Mouse (Mus musculus) forebrain, embryonic 14.5 days (tissue): Measurements from ENCODE around the gene Zfp418. TPM values are rescaled to one million over a fixed set of nuclear protein-coding genes. Genes with fewer than 3 reads are reported as not detected.
A peak's percentile ranks its signal among the peaks of the same experiment; 100 is the strongest.
"Not testable (repeated sequence)": the region's sequence is repeated elsewhere in the genome, so short reads cannot be mapped to it uniquely, and the experiment has no call there.

Source experiments
- ATAC-seq: fragments of 200-750 bp; cut with Nextera tagmentation; 2 replicates; pipeline ENCODE4 v1.8.0; 2017; ENCODE audit warnings: mild to moderate bottlenecking, moderate library complexity
- DNase-seq: peaks from one replicate; pipeline ENCODE4 v3.0.0-alpha.2; 2015; ENCODE audit warnings: low spot score
- H3K27ac ChIP-seq: fragments of 300-500 bp; sonication (generic); 2 replicates; pipeline ENCODE4 v1.5.1; 2014; ENCODE audit warnings: low read depth, mild to moderate bottlenecking, control low read depth, low read length, moderate library complexity
- H3K27me3 ChIP-seq: fragments of 300-500 bp; sonication (generic); replicated peaks from 2 replicates; pipeline ENCODE4 v1.6.1; 2014; ENCODE audit warnings: low read length, control low read depth, mixed read lengths; ENCODE audit not compliant: control insufficient read depth, insufficient read depth
- H3K36me3 ChIP-seq: fragments of 300-500 bp; sonication (generic); 2 replicates; pipeline ENCODE4 v1.6.1; 2014; ENCODE audit warnings: low read length, control low read depth; ENCODE audit not compliant: control insufficient read depth, insufficient read depth
- H3K4me1 ChIP-seq: fragments of 300-500 bp; sonication (generic); 2 replicates; pipeline ENCODE4 v1.6.1; 2014; ENCODE audit warnings: antibody characterized with exemption, low read length, control low read depth; ENCODE audit not compliant: control insufficient read depth, insufficient read depth
- H3K4me2 ChIP-seq: fragments of 300-500 bp; sonication (generic); 2 replicates; pipeline ENCODE4 v1.6.1; 2014; ENCODE audit warnings: mild to moderate bottlenecking, control low read depth, low read length
- H3K4me3 ChIP-seq: fragments of 300-500 bp; sonication (generic); 2 replicates; pipeline ENCODE4 v1.5.1; 2014; ENCODE audit warnings: low read depth, low read length, control low read depth
- H3K9ac ChIP-seq: fragments of 300-500 bp; sonication (generic); 2 replicates; pipeline ENCODE4 v1.6.1; 2014; ENCODE audit warnings: mild to moderate bottlenecking, low read length, control low read depth, moderate library complexity
- H3K9me3 ChIP-seq: fragments of 300-500 bp; sonication (generic); replicated peaks from 2 replicates; pipeline ENCODE4 v1.6.1; 2016; ENCODE audit warnings: low read length, control low read depth, mixed read lengths; ENCODE audit not compliant: control insufficient read depth
- WGBS: fragments of 180-500 bp; shearing (Covaris S2); extraction: QIAGEN DNeasy Blood & Tissue Kit; methylation state at CpG from one replicate; pipeline ENCODE4 v1.1.7; 2014; 5-methylcytosine and 5-hydroxymethylcytosine counted together
- polyA plus RNA-seq: library from polyadenylated mRNA; unstranded; fragments of >200 nt; fragmentation: Nextera tagmentation; extraction: Ambion mirVana; gene quantifications from 2 replicates; pipeline ENCODE4 v1.2.1, GENCODE M21; 2014

Gene Zfp418
- polyA plus RNA-seq, result 4.5 and 5.2 TPM in 2 replicates

DNA sequence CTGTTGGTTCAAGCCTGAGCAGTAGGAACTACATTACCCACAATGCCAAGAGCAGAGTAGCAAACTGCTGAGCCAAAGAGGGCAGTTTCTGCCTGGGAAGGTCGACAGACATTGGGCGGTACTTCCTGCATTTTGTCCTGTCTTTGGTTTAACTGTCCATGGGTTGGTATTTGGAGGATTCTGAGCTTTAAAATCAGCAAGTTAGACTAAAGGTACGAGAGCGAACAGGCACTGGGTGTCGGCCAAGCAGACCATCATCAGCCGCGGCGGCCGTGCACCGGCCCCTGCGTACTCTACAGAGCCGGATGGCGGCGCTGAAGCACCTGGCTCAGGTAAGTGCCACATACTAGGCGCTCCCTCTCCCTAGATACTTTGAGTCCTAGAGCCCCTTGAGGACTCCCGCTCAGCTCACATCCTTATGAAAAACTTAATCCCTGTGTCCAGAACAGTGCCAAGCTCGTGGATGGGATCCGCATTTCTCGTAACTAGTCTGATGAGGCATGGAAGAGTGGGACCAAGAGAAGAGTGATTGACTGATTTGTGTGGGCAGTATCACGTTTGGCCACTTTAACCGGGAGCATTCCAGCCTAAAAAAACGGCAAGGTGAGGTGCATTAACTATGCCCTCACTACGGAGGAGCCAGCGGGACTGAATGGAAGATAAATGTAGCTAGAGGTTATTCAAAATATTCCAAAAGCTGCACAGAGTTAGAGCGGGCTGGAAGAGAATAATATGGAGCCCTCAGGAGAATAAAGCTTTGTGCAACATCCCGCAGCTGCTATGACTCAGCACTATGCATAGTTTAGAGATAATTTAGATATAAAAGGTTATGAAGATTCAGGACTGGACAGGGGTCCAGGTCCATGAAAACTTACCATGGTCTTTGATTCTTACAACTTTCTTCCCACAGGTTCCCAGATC, at the start of gene Zfp418:
Zfp418 (plus strand) TSS at position 104 of the 921 bp plus-strand sequence.
- no peaks in the 10 kb centered on the region for H3K27me3 ChIP-seq
- H3K27ac ChIP-seq, result no peak within 1 kb of the TSS
- H3K4me2 ChIP-seq, result peak within 1 kb of the TSS; percentile 64
- H3K9me3 ChIP-seq, result no peaks in the 10 kb centered on the region
- H3K4me3 ChIP-seq, result peak within 1 kb of the TSS; percentile 56
- peak; percentile 92 for DNase-seq
- WGBS, result 2% methylated on average over 26 of the region's 26 CpGs
- peak; percentile 98 for ATAC-seq
- H3K4me1 ChIP-seq, result peaks cover 4% of the 10 kb centered on the region; the same call in 1 of the 2 replicates
- H3K9ac ChIP-seq, result peak within 1 kb of the TSS; percentile 66
- peaks cover 13% of the 10 kb centered on the region for H3K36me3 ChIP-seq

DNA sequence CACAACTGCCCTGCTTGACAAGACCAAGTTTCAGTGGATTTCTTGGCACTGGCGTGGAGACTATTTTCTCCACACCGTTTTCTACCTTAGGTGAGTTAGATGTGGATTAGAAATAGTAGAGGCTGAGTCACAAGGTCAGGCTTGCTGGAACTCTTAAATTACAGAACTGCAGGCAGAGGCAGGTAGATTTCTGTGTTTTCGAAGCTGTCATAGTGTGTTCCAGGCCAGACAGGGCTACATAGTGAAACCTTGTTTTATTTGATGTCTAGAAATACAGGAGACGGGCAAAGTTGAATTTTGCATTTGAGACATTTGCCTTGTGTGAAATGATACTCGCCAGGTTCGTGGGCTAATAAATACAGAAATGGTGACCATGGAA, 49.5 kb upstream of the Zfp418 start:
- Histone ChIP-seq H3K27me3 (no peaks in the 10 kb centered on the region), H3K4me1 (peaks cover 7% of the 10 kb centered on the region), H3K36me3 (peaks cover 17% of the 10 kb centered on the region), H3K9ac (no peak overlapping the region), H3K4me3 (peak overlapping the region; percentile 60), H3K4me2 (peak overlapping the region; percentile 64), H3K9me3 (no peaks in the 10 kb centered on the region), H3K27ac (no peak overlapping the region)
- DNase-seq (no peak), ATAC-seq (no peak; the same call in 1 of the 2 replicates)
- 55% methylated on average over 6 of the region's 6 CpGs for WGBS

DNA sequence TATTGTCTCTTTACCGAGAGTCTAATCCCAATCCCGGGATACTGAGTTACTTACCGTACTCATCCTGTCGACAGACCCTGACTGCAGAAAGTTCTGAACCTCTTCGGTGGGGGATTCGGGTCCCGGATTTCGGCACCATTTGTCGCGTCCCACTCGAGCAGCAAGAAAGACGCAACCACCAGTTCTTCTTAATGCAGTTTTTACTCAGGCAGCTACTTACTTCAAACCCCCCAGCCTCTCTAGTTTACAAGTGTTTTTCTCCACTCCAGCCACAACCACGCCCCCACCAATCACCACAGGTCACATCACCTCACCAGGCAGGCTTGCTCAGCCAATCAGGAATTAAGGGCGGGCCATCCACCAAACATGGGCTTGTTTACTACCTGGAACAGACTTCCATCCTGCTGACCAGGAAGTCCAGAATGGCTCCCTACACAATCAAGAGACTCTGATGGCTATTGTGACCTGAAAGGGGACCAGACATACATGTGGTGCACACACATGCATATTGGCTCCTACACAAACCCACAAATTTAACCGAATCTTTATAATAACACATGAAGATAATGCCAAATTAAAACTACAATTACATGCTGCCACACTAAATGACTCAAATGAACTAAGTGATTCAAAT, 40.5 kb upstream of the Zfp418 start:
- H3K27ac ChIP-seq, ATAC-seq, H3K9me3 ChIP-seq, H3K4me1 ChIP-seq, H3K4me3 ChIP-seq, H3K9ac ChIP-seq, H3K4me2 ChIP-seq, H3K27me3 ChIP-seq, DNase-seq: not testable (repeated sequence)
- 95% methylated on average over 14 of the region's 15 CpGs for WGBS
- H3K36me3 ChIP-seq, result peaks cover 25% of the 10 kb centered on the region

DNA sequence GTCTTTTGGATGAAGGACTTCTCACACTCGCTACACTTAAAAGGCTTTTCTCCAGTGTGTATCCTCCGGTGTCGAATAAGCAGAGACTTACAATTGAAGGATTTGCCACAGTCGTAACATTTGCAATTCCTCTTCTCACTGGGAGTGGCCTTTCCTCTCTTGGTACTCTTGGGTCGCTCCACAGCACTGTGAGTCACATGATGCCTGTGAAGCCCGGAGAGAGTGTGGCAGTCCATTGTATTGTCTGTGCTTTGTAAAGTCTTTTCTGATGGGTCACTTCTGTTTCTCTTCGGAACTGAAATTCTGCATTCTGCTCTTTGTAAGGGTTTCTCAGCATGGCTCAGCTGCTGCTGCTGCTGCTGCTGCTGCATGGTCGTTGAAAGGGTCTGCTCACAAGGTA, 38.4 kb upstream of the Zfp418 start:
- Histone ChIP-seq H3K9ac (no peak overlapping the region), H3K27me3 (no peaks in the 10 kb centered on the region), H3K4me2 (no peak overlapping the region), H3K36me3 (peaks cover 25% of the 10 kb centered on the region), H3K4me1 (no peaks in the 10 kb centered on the region), H3K9me3 (no peaks in the 10 kb centered on the region), H3K4me3 (no peak overlapping the region), H3K27ac (no peak overlapping the region)
- DNase-seq (no peak), ATAC-seq (no peak)
- 67% methylated on average over 8 of the region's 8 CpGs for WGBS

DNA sequence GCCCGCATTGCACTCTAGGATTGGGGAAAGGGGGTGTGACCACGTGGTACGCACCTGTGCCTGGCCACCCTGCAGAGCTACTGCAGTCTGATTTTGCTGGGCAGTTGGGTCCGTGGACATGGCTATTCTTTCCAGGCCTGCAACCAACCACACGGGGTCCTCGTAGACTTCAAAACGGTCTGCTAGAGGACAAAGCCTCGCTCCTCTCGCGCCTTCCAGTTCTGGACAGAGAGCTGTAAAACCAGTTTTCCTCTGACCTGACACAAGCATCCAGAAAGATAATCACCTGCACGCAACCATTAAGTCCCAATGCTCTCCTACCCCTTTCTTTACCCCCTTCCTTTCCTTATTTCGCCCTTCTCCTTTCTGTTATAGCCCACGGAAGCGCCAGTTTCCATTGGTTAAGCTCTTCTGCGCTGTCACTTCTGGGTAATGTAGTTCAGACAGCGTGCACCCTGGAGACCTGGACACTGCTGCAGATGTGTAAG, 34.7 kb upstream of the Zfp418 start, which contains the start of gene Zfp773:
Zfp773 (minus strand) TSS at position 377 of the 488 bp plus-strand sequence.
- 7% methylated on average over 16 of the region's 16 CpGs for WGBS
- peak within 1 kb of the TSS; percentile 48 for H3K4me3 ChIP-seq
- H3K9ac ChIP-seq, result peak within 1 kb of the TSS; percentile 75
- H3K27me3 ChIP-seq, result no peaks in the 10 kb centered on the region
- peak within 1 kb of the TSS; percentile 76 for H3K27ac ChIP-seq
- ATAC-seq (peak; percentile 97), DNase-seq (peak; percentile 90)
- no peaks in the 10 kb centered on the region for H3K4me1 ChIP-seq
- H3K36me3 ChIP-seq, result peaks cover 18% of the 10 kb centered on the region
- H3K9me3 ChIP-seq, result no peaks in the 10 kb centered on the region
- H3K4me2 ChIP-seq, result peak within 1 kb of the TSS; percentile 65

DNA sequence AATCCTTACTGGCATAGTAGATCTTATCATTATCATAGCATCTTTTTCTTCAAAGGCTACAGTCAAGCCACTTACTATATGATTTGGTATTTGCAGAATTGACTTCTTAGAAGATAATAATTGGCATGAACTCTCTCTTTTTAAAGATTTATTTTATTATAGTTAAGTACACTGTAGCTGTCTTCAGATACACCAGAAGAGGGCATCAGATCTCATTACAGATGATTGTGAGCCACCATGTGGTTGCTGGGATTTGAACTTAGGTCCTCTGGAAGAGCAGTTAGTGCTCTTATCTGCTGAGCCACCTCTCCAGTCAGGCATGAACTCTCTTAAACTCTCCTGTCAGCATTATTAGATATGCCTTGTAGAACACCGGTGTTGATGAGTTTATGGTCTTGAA, 26.9 kb upstream of the Zfp418 start:
- no peak for DNase-seq
- Histone ChIP-seq H3K9ac (no peak overlapping the region), H3K4me2 (no peak overlapping the region), H3K4me1 (no peaks in the 10 kb centered on the region), H3K27me3 (no peaks in the 10 kb centered on the region), H3K4me3 (no peak overlapping the region), H3K27ac (no peak overlapping the region), H3K36me3 (no peaks in the 10 kb centered on the region), H3K9me3 (no peaks in the 10 kb centered on the region)
- WGBS, result 97% methylated on average over 1 of the region's 1 CpGs
- ATAC-seq, result no peak

DNA sequence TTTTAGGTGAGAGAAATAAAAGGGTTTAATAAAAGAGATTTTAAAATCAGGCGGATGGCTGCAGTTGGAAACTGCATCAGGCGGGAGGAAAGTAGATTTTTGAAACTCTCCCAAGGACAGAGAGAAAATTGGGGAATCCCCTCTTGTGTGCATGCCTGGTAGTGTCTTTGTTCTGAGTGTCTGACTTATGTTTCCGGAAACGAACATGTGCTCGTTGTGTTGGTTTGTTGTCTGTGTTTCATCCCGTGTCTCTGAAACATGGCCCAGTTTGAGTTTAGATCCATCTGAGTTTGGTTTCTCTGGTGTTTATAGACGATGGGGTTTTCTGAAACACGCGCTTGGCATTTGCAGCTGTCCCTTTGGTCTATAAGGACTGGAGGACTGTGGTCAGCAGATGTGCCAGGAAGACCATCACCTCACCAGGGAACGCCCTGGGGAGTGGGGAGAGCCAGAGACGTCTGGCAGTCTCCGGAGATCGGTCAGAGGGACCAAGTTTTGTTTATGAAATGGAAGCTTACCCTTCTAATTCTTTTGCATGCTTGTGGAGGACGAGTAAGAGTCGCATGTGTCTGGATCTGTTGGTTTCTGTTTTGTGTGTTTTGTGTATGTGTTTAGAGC, 25.0 kb upstream of the Zfp418 start:
- no peak overlapping the region for H3K4me2 ChIP-seq
- no peaks in the 10 kb centered on the region for H3K36me3 ChIP-seq
- no peak overlapping the region for H3K27ac ChIP-seq
- H3K27me3 ChIP-seq, result no peaks in the 10 kb centered on the region
- no peak overlapping the region for H3K9ac ChIP-seq
- ATAC-seq, result no peak
- no peak for DNase-seq
- no peaks in the 10 kb centered on the region for H3K9me3 ChIP-seq
- no peaks in the 10 kb centered on the region for H3K4me1 ChIP-seq
- WGBS, result 92% methylated on average over 15 of the region's 15 CpGs
- no peak overlapping the region for H3K4me3 ChIP-seq

DNA sequence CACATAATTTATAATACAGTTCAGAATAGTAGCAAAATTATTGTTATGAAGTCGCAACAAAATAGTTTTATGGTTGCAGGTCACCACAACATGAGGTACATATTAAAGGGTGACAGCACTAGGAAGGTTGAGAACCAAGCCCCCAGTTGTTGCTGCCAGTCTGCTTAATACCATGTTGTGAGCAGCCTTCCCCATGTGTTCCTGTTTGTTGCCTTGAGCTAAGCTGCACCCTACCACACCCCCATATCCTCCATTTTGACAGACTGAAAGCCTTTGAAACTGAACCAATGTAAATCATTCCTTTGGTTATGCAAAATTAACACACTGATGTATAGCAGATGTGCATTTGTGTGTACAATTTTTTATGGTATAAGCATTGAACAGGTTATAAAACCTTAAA, 14.8 kb downstream of the Zfp418 start:
- ATAC-seq (no peak), DNase-seq (no peak)
- H3K9me3 ChIP-seq, result no peaks in the 10 kb centered on the region
- no peaks in the 10 kb centered on the region for H3K27me3 ChIP-seq
- no peak overlapping the region for H3K4me2 ChIP-seq
- WGBS, result 90% methylated on average over 1 of the region's 1 CpGs
- H3K4me3 ChIP-seq, result no peak overlapping the region
- no peak overlapping the region for H3K9ac ChIP-seq
- H3K27ac ChIP-seq, result no peak overlapping the region
- H3K36me3 ChIP-seq, result peaks cover 22% of the 10 kb centered on the region
- no peaks in the 10 kb centered on the region for H3K4me1 ChIP-seq
